17 mouse cellular contexts compared by ENCODE assay signal in the genomic region with DNA sequence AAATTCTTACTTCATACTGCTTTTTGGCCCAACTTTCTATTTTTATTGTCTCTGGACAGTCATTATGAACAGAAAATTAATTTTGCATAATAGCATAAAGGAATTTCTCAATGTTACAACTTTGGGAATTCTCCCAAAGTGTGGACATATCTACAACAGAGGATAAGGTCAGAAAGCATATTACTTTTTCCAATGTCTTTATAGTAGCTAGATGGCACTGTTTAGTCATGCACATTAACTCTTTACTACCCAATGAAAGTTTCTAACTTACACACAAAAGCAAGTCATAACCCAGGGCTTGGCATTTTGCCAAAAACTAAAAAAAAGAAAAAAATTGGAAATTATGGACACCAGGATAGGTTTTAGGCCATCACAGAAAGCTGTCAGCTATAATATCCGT.
"Had no signal": no experiment of that assay in that cellular context is flagged by ENCODE, and none has a peak within 500 bp of the region (broad histone marks: within the 10 kb centered on the region; RNA-seq: fewer than 3 reads in every experiment).

No protein-coding gene starts in this region.

- H3K4me2 ChIP-seq: intestine, embryonic 15.5 days; liver, embryonic 11.5 days; liver, embryonic 15.5 days; lung, embryonic 15.5 days; midbrain, embryonic 11.5 days; midbrain, embryonic 15.5 days; neural tube, embryonic 13.5 days; stomach, embryonic 15.5 days had no signal

- H3K9ac ChIP-seq: intestine, embryonic 15.5 days; liver, embryonic 15.5 days; lung, embryonic 15.5 days; midbrain, embryonic 15.5 days; neural tube, embryonic 13.5 days; stomach, embryonic 15.5 days had no signal

- H3K4me3 ChIP-seq: intestine, embryonic 15.5 days; left cerebral cortex, adult 2 months; limb, embryonic 10.5 days; liver, embryonic 15.5 days; lung, embryonic 15.5 days; midbrain, embryonic 15.5 days; neural tube, embryonic 13.5 days; stomach, embryonic 15.5 days had no signal

- H3K4me1 ChIP-seq: intestine, embryonic 15.5 days; limb, embryonic 10.5 days; liver, embryonic 15.5 days; lung, embryonic 15.5 days; midbrain, embryonic 15.5 days; neural tube, embryonic 13.5 days; stomach, embryonic 15.5 days had no signal

- ATAC-seq: intestine, embryonic 15.5 days; midbrain, embryonic 15.5 days had no signal

- H3K27me3 ChIP-seq: intestine, embryonic 15.5 days; liver, embryonic 15.5 days; lung, embryonic 15.5 days; midbrain, embryonic 15.5 days; neural tube, embryonic 13.5 days; stomach, embryonic 15.5 days had no signal

- H3K27ac ChIP-seq: intestine, embryonic 15.5 days; left cerebral cortex, adult 2 months; limb, embryonic 10.5 days; liver, embryonic 15.5 days; lung, embryonic 15.5 days; midbrain, embryonic 15.5 days; neural tube, embryonic 13.5 days; stomach, embryonic 15.5 days had no signal

- DNase-seq: kidney, adult 9 months; kidney, postnatal 10 days; kidney, postnatal 4 days; lung, postnatal 4 days; retina, postnatal 1 day; right cerebral cortex, postnatal 14 days; thymus, postnatal 36 days had no signal

- H3K9me3 ChIP-seq: intestine, embryonic 15.5 days; limb, embryonic 10.5 days; liver, embryonic 15.5 days; lung, embryonic 15.5 days; midbrain, embryonic 15.5 days; neural tube, embryonic 13.5 days; stomach, embryonic 15.5 days had no signal
